Mouse (Mus musculus) midbrain, embryonic 10.5 days (tissue): ENCODE results near the gene E2f6. TPM values are rescaled to one million over a fixed set of nuclear protein-coding genes. Genes with fewer than 3 reads are reported as not detected.

ENCODE experiments used
- DNase-seq: peaks from one replicate; pipeline ENCODE4 v3.0.0-alpha.2; 2017; ENCODE audit warnings: low spot score
- H3K27ac ChIP-seq: fragments of 300-500 bp; sonication (generic); replicated peaks from 2 replicates; pipeline ENCODE4 v1.5.1; 2016; ENCODE audit warnings: mild to moderate bottlenecking
- H3K27me3 ChIP-seq: fragments of 300-500 bp; sonication (generic); 2 replicates; pipeline ENCODE4 v1.6.1; 2016; ENCODE audit warnings: low read depth, mild to moderate bottlenecking; ENCODE audit not compliant: poor library complexity, severe bottlenecking
- H3K36me3 ChIP-seq: fragments of 300-500 bp; sonication (generic); 2 replicates; pipeline ENCODE4 v1.6.1; 2016; ENCODE audit warnings: mild to moderate bottlenecking, moderate library complexity
- H3K4me1 ChIP-seq: fragments of 300-500 bp; sonication (generic); 2 replicates; pipeline ENCODE4 v1.6.1; 2016
- H3K4me3 ChIP-seq: fragments of 300-500 bp; sonication (generic); 2 replicates; pipeline ENCODE4 v1.5.1; 2016; ENCODE audit warnings: mild to moderate bottlenecking, moderate library complexity
- H3K9me3 ChIP-seq: fragments of 300-500 bp; sonication (generic); replicated peaks from 2 replicates; pipeline ENCODE4 v1.6.1; 2016; ENCODE audit warnings: mild to moderate bottlenecking
- WGBS: fragments of 180-500 bp; shearing (Covaris S2); methylation state at CpG from one replicate; pipeline ENCODE4 v1.1.7; 2016; 5-methylcytosine and 5-hydroxymethylcytosine counted together
- microRNA-seq: library from miRNA; unstranded; fragments of <30 nt; microRNA quantifications from one replicate; pipeline ENCODE4, GENCODE M21; 2017
- polyA plus RNA-seq: library from polyadenylated mRNA; unstranded; fragments of >200 nt; fragmentation: Nextera tagmentation; extraction: Ambion mirVana; gene quantifications from 2 replicates; pipeline ENCODE4 v1.2.1, GENCODE M21; 2016

E2f6 gene
- polyA plus RNA-seq, 1 experiment from 2014 or later = 72.8 TPM

DNA sequence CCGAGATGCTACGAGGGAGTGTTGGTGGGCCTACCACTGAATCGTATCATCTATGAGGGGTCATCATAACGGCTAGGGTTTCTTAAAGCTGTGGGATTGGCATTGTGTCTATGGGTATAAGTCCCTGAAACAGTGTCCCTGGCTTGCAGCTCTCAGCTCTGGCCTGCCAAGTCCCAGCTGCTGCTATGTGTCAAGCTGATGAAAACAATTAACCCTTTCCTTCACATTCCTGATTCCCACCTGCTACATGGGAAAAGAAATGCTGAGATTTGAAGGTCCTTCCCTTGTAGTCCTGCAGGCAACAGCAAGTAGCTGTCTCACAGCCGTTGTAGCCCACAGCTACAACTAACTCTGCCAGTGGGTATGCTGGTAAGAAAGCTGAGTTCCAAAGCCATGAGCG, 75.6 kb downstream of the E2f6 start:
- no peak for DNase-seq
- Histone ChIP-seq H3K36me3 (no peaks in the 10 kb centered on the region), H3K27ac (no peak overlapping the region), H3K27me3 (no peaks in the 10 kb centered on the region), H3K9me3 (no peaks in the 10 kb centered on the region), H3K4me3 (no peak overlapping the region), H3K4me1 (peaks cover 6% of the 10 kb centered on the region)
- 90% methylated on average over 6 of the region's 6 CpGs for WGBS

Small RNA genes within 50 kb of the gene (microRNA-seq; reads per million reads assigned to microRNA genes)
- gene Gm44305 = not detected

Other genes starting within 250 kb of the E2f6 start
- gene Lpin1, start 200.0 kb upstream of the E2f6 start, polyA plus RNA-seq = 5.5 and 9.0 TPM in 2 replicates
- gene Ntsr2, start 157.6 kb upstream of the E2f6 start, polyA plus RNA-seq = not detected in 2 replicates
- gene Greb1, start 10.1 kb upstream of the E2f6 start, polyA plus RNA-seq = 24.0 and 31.0 TPM in 2 replicates
- 11.4 TPM in 2 replicates for gene Rock2, start 83.9 kb downstream of the E2f6 start, polyA plus RNA-seq
- 3.3 and 3.5 TPM in 2 replicates for gene Pqlc3, start 189.4 kb downstream of the E2f6 start, polyA plus RNA-seq
- 0.42 and 1.3 TPM in 2 replicates for gene 2410004P03Rik, start 200.8 kb downstream of the E2f6 start, polyA plus RNA-seq